Mouse (Mus musculus): ENCODE results near the gene Vamp3.

Gene Vamp3

GRCm38 (mm10) chr4:151057347-151058321 is at the start of gene Vamp3:
Vamp3 (minus strand) TSS chr4:151057963.
- in situ Hi-C loops (cut with MboI, MseI), result no loop called here

GRCm38 (mm10) chr4:151106468-151106867 is 48.7 kb upstream of the Vamp3 start:
- in situ Hi-C loops (cut with MboI, MseI), result no loop called here

- in situ Hi-C loops (cut with MboI, MseI), result no loop called here
These were observed 48.1 kb upstream of the Vamp3 start for GRCm38 (mm10) chr4:151105886-151106285.

- in situ Hi-C loops (cut with MboI, MseI), result no loop called here
These were observed 46.4 kb upstream of the Vamp3 start for GRCm38 (mm10) chr4:151104147-151104546.

- in situ Hi-C loops (cut with MboI, MseI), result no loop called here
These were observed 45.9 kb upstream of the Vamp3 start for GRCm38 (mm10) chr4:151103646-151104045.

- in situ Hi-C loops (cut with MboI, MseI), result no loop called here
These were observed 39.3 kb upstream of the Vamp3 start for GRCm38 (mm10) chr4:151097104-151097438.

GRCm38 (mm10) chr4:151096334-151097103 is 38.8 kb upstream of the Vamp3 start:
- in situ Hi-C loops (cut with MboI, MseI), result no loop called here

GRCm38 (mm10) chr4:151095207-151095606 is 37.4 kb upstream of the Vamp3 start:
- in situ Hi-C loops (cut with MboI, MseI), result no loop called here

GRCm38 (mm10) chr4:151089270-151089669 is 31.5 kb upstream of the Vamp3 start, which contains the start of gene Gm13090:
Gm13090 (plus strand) TSS chr4:151089570.
- in situ Hi-C loops (cut with MboI, MseI), result no loop called here

- in situ Hi-C loops (cut with MboI, MseI), result no loop called here
These were observed 31.1 kb upstream of the Vamp3 start for GRCm38 (mm10) chr4:151088819-151089218.

GRCm38 (mm10) chr4:151087358-151087757 is 29.6 kb upstream of the Vamp3 start:
- in situ Hi-C loops (cut with MboI, MseI), result no loop called here

GRCm38 (mm10) chr4:151083027-151083426 is 25.3 kb upstream of the Vamp3 start:
- in situ Hi-C loops (cut with MboI, MseI), result no loop called here

GRCm38 (mm10) chr4:151081977-151082376 is 24.2 kb upstream of the Vamp3 start:
- in situ Hi-C loops (cut with MboI, MseI), result no loop called here

- in situ Hi-C loops (cut with MboI, MseI), result no loop called here
These were observed 23.6 kb upstream of the Vamp3 start for GRCm38 (mm10) chr4:151081355-151081754.

- in situ Hi-C loops (cut with MboI, MseI), result loop anchor here (5.0 kb wide), 1 partner anchor 67 kb away; no protein-coding TSS in a partner anchor
These were observed 17.1 kb upstream of the Vamp3 start for GRCm38 (mm10) chr4:151074817-151075216.

GRCm38 (mm10) chr4:151073108-151073744 is 15.5 kb upstream of the Vamp3 start:
- in situ Hi-C loops (cut with MboI, MseI), result no loop called here

- in situ Hi-C loops (cut with MboI, MseI), result no loop called here
These were observed 13.2 kb upstream of the Vamp3 start for GRCm38 (mm10) chr4:151070962-151071361.

GRCm38 (mm10) chr4:151068751-151069150 is 11.0 kb upstream of the Vamp3 start:
- in situ Hi-C loops (cut with MboI, MseI), result no loop called here

- in situ Hi-C loops (cut with MboI, MseI), result no loop called here
These were observed 1.8 kb upstream of the Vamp3 start for GRCm38 (mm10) chr4:151059566-151059965.

- in situ Hi-C loops (cut with MboI, MseI), result no loop called here
These were observed 871 bp upstream of the Vamp3 start for GRCm38 (mm10) chr4:151058634-151059033.

GRCm38 (mm10) chr4:151051162-151051561 is 6.6 kb downstream of the Vamp3 start:
- in situ Hi-C loops (cut with MboI, MseI), result no loop called here

GRCm38 (mm10) chr4:151046524-151046923 is 11.2 kb downstream of the Vamp3 start:
- in situ Hi-C loops (cut with MboI, MseI), result loop anchor here (10.0 kb wide), 1 partner anchor 808 kb away; no protein-coding TSS in a partner anchor
